Mouse (Mus musculus) intestine, embryonic 14.5 days (tissue): ENCODE measurements around the gene Bbof1. TPM values are rescaled to one million over a fixed set of nuclear protein-coding genes. Genes with fewer than 3 reads are reported as not detected.

ENCODE experiments used
- ATAC-seq: fragments of 200-750 bp; cut with Nextera tagmentation; replicated peaks from 2 replicates; pipeline ENCODE4 v1.8.0; 2017; ENCODE audit warnings: low read depth, moderate number of reproducible peaks, moderate TSS enrichment, moderate library complexity; ENCODE audit not compliant: low FRiP score, low TSS enrichment
- DNase-seq: peaks from one replicate; pipeline ENCODE4 v3.0.0-alpha.2; 2018; ENCODE audit warnings: low spot score
- H3K27ac ChIP-seq: fragments of 300-500 bp; sonication (generic); 2 replicates; pipeline ENCODE4 v1.5.1; 2014; ENCODE audit warnings: low read depth, mild to moderate bottlenecking, control low read depth
- H3K27me3 ChIP-seq: fragments of 300-500 bp; sonication (generic); replicated peaks from 2 replicates; pipeline ENCODE4 v1.6.1; 2014; ENCODE audit warnings: low read length, control low read depth; ENCODE audit not compliant: control insufficient read depth, insufficient read depth
- H3K36me3 ChIP-seq: fragments of 300-500 bp; sonication (generic); 2 replicates; pipeline ENCODE4 v1.6.1; 2014; ENCODE audit warnings: low read length, control low read depth; ENCODE audit not compliant: control insufficient read depth, insufficient read depth
- H3K4me1 ChIP-seq: fragments of 300-500 bp; sonication (generic); replicated peaks from 2 replicates; pipeline ENCODE4 v1.6.1; 2014; ENCODE audit warnings: low read length, control low read depth, mixed read lengths; ENCODE audit not compliant: control insufficient read depth, insufficient read depth
- H3K4me2 ChIP-seq: fragments of 300-500 bp; sonication (generic); 2 replicates; pipeline ENCODE4 v1.6.1; 2014; ENCODE audit warnings: low read length
- H3K4me3 ChIP-seq: fragments of 300-500 bp; sonication (generic); 2 replicates; pipeline ENCODE4 v1.5.1; 2014; ENCODE audit warnings: low read depth, low read length, control low read depth, mixed read lengths
- H3K9ac ChIP-seq: fragments of 300-500 bp; sonication (generic); 2 replicates; pipeline ENCODE4 v1.6.1; 2014; ENCODE audit warnings: mild to moderate bottlenecking, low read length
- H3K9me3 ChIP-seq: fragments of 300-500 bp; sonication (generic); 2 replicates; pipeline ENCODE4 v1.6.1; 2016; ENCODE audit warnings: low read length, control low read depth; ENCODE audit not compliant: control insufficient read depth
- WGBS: fragments of 180-500 bp; shearing (Covaris S2); extraction: QIAGEN DNeasy Blood & Tissue Kit; methylation state at CpG from one replicate; pipeline ENCODE4 v1.1.7; 2014; 5-methylcytosine and 5-hydroxymethylcytosine counted together
- polyA plus RNA-seq: library from polyadenylated mRNA; unstranded; fragments of >200 nt; fragmentation: Nextera tagmentation; extraction: Ambion mirVana; gene quantifications from 2 replicates; pipeline ENCODE4 v1.2.1, GENCODE M21; 2014

Gene Bbof1
- polyA plus RNA-seq, 1 experiment from 2014 or later = 1.2 TPM

- WGBS = 83% methylated on average over 6 of the region's 6 CpGs
- DNase-seq = no peak
- Histone ChIP-seq H3K27ac (no peak overlapping the region), H3K36me3 (no peaks in the 10 kb centered on the region), H3K9ac (no peak overlapping the region), H3K4me3 (no peak overlapping the region), H3K4me2 (no peak overlapping the region), H3K4me1 (peaks cover 12% of the 10 kb centered on the region), H3K27me3 (no peaks in the 10 kb centered on the region), H3K9me3 (no peaks in the 10 kb centered on the region)
- ATAC-seq = no peak
These were observed 39.3 kb downstream of the Bbof1 start for GRCm38 (mm10) chr12:84448181-84448580.

- ATAC-seq (no peak), DNase-seq (no peak)
- H3K4me2 ChIP-seq = peak overlapping the region; percentile 80
- H3K4me1 ChIP-seq = peaks cover 12% of the 10 kb centered on the region
- no peaks in the 10 kb centered on the region for H3K9me3 ChIP-seq
- H3K27me3 ChIP-seq = no peaks in the 10 kb centered on the region
- WGBS = 48% methylated on average over 10 of the region's 10 CpGs
- no peaks in the 10 kb centered on the region for H3K36me3 ChIP-seq
- H3K9ac ChIP-seq = no peak overlapping the region; the same call in 1 of the 2 replicates
- H3K27ac ChIP-seq = no peak overlapping the region
- H3K4me3 ChIP-seq = peak overlapping the region; percentile 95
These were observed 41.0 kb downstream of the Bbof1 start for GRCm38 (mm10) chr12:84449887-84450286.

GRCm38 (mm10) chr12:84450351-84450717 is 41.5 kb downstream of the Bbof1 start:
- no peak overlapping the region for H3K27ac ChIP-seq
- H3K9me3 ChIP-seq = no peaks in the 10 kb centered on the region
- H3K27me3 ChIP-seq = no peaks in the 10 kb centered on the region
- H3K36me3 ChIP-seq = no peaks in the 10 kb centered on the region
- peak overlapping the region; percentile 80 for H3K4me2 ChIP-seq
- H3K4me1 ChIP-seq = peaks cover 12% of the 10 kb centered on the region
- H3K4me3 ChIP-seq = peak overlapping the region; percentile 95
- H3K9ac ChIP-seq = peak overlapping the region; percentile 57
- no peak for ATAC-seq
- WGBS = 0% methylated on average over 6 of the region's 6 CpGs
- DNase-seq = no peak

GRCm38 (mm10) chr12:84450718-84451646 is 42.1 kb downstream of the Bbof1 start, which contains the start of the genes Aldh6a1 and Lin52:
Gene Aldh6a1, minus strand, starts transcription at chr12:84451004.
Gene Lin52, plus strand, starts transcription at chr12:84451422.
- peak within 1 kb of the TSS; percentile 95 for H3K4me3 ChIP-seq
- H3K4me1 ChIP-seq = peaks cover 12% of the 10 kb centered on the region
- peak within 1 kb of the TSS; percentile 99 for H3K4me2 ChIP-seq
- peak within 1 kb of the TSS; percentile 66 for H3K9ac ChIP-seq
- H3K27me3 ChIP-seq = no peaks in the 10 kb centered on the region
- ATAC-seq = peak; percentile 100
- peak; percentile 94 for DNase-seq
- no peaks in the 10 kb centered on the region for H3K36me3 ChIP-seq
- WGBS = under 1% methylated on average over 49 of the region's 49 CpGs
- H3K9me3 ChIP-seq = no peaks in the 10 kb centered on the region
- peak within 1 kb of the TSS; percentile 57 for H3K27ac ChIP-seq

- peak overlapping the region; percentile 95 for H3K4me3 ChIP-seq
- H3K4me1 ChIP-seq = peaks cover 12% of the 10 kb centered on the region
- no peaks in the 10 kb centered on the region for H3K27me3 ChIP-seq
- no peak for DNase-seq
- WGBS = 1% methylated on average over 11 of the region's 11 CpGs
- H3K4me2 ChIP-seq = peak overlapping the region; percentile 99
- no peak for ATAC-seq
- peaks cover 3% of the 10 kb centered on the region; the same call in 1 of the 2 replicates for H3K36me3 ChIP-seq
- H3K27ac ChIP-seq = peak overlapping the region; percentile 57; the same call in 1 of the 2 replicates
- no peaks in the 10 kb centered on the region for H3K9me3 ChIP-seq
- H3K9ac ChIP-seq = peak overlapping the region; percentile 66
These were observed 42.9 kb downstream of the Bbof1 start for GRCm38 (mm10) chr12:84451801-84452200.

- no peak overlapping the region for H3K4me3 ChIP-seq
- no peak for ATAC-seq
These were observed 48.0 kb downstream of the Bbof1 start for GRCm38 (mm10) chr12:84456911-84457310.

GRCm38 (mm10) chr12:84459845-84460244 is 51.0 kb downstream of the Bbof1 start:
- Histone ChIP-seq H3K4me2 (no peak overlapping the region), H3K4me3 (no peak overlapping the region), H3K27ac (no peak overlapping the region), H3K9ac (no peak overlapping the region), H3K4me1 (no peaks in the 10 kb centered on the region), H3K36me3 (peaks cover 63% of the 10 kb centered on the region), H3K27me3 (no peaks in the 10 kb centered on the region), H3K9me3 (no peaks in the 10 kb centered on the region)
- WGBS = 67% methylated on average over 1 of the region's 1 CpGs
- DNase-seq (no peak), ATAC-seq (no peak)

More at GRCm38 (mm10) chr12:84456911-84457310, 48.0 kb downstream of the Bbof1 start:
- no peak for DNase-seq
- WGBS = 93% methylated on average over 3 of the region's 3 CpGs
- H3K9me3 ChIP-seq = no peaks in the 10 kb centered on the region
- no peak overlapping the region for H3K9ac ChIP-seq
- no peaks in the 10 kb centered on the region for H3K27me3 ChIP-seq
- H3K4me1 ChIP-seq = peaks cover 9% of the 10 kb centered on the region
- no peak overlapping the region for H3K27ac ChIP-seq
- H3K36me3 ChIP-seq = peaks cover 40% of the 10 kb centered on the region
- no peak overlapping the region for H3K4me2 ChIP-seq

- no peak for ATAC-seq
- H3K4me1 ChIP-seq = no peaks in the 10 kb centered on the region
- H3K9me3 ChIP-seq = no peaks in the 10 kb centered on the region
- H3K27me3 ChIP-seq = no peaks in the 10 kb centered on the region
- H3K4me2 ChIP-seq = no peak overlapping the region
- no peak overlapping the region for H3K27ac ChIP-seq
- H3K4me3 ChIP-seq = no peak overlapping the region
- 93% methylated on average over 5 of the region's 5 CpGs for WGBS
- no peak for DNase-seq
- peaks cover 76% of the 10 kb centered on the region for H3K36me3 ChIP-seq
- H3K9ac ChIP-seq = no peak overlapping the region
These were observed 52.5 kb downstream of the Bbof1 start for GRCm38 (mm10) chr12:84461416-84461815.
